Mouse (Mus musculus): ENCODE measurements at regions not wholly inside any gene's neighbourhood (a gene's known extent, or its start where the extent isn't known, plus 50 kb on each side); places are given as distances from the start of the nearest gene placed in this dataset.
A peak's percentile ranks its signal among the peaks of the same experiment; 100 is the strongest.

GRCm38 (mm10) chr3:70097813-70098212, 90.4 kb downstream of the Otol1 start:
- DNase-seq = no peak

GRCm38 (mm10) chr3:70102091-70102490, 94.7 kb downstream of the Otol1 start:
- DNase-seq = no peak

- no peak for DNase-seq
These were observed 95.3 kb downstream of the Otol1 start for GRCm38 (mm10) chr3:70102593-70103213.

GRCm38 (mm10) chr3:70103983-70104827, 96.8 kb downstream of the Otol1 start:
- DNase-seq = peak; percentile 36 to 84

GRCm38 (mm10) chr3:70104828-70105399, 97.5 kb downstream of the Otol1 start:
- peak; percentile 37 to 69 for DNase-seq

- no peak for DNase-seq
These were observed 98.1 kb downstream of the Otol1 start for GRCm38 (mm10) chr3:70105561-70105960.

- no peak for DNase-seq
These were observed 98.7 kb downstream of the Otol1 start for GRCm38 (mm10) chr3:70106141-70106540.

GRCm38 (mm10) chr3:70126212-70126611, 118.8 kb downstream of the Otol1 start:
- DNase-seq = no peak

GRCm38 (mm10) chr3:70130241-70131029, 123.0 kb downstream of the Otol1 start:
- no peak for DNase-seq

- no peak for DNase-seq
These were observed 127.5 kb downstream of the Otol1 start for GRCm38 (mm10) chr3:70134963-70135362.

- DNase-seq = no peak
These were observed 131.1 kb downstream of the Otol1 start for GRCm38 (mm10) chr3:70138488-70138887.

GRCm38 (mm10) chr3:70138926-70139325, 131.5 kb downstream of the Otol1 start:
- no peak for DNase-seq

- DNase-seq = no peak
These were observed 138.3 kb downstream of the Otol1 start for GRCm38 (mm10) chr3:70145728-70146127.

- DNase-seq = no peak
These were observed 143.7 kb downstream of the Otol1 start for GRCm38 (mm10) chr3:70151156-70151555.

- DNase-seq = no peak
These were observed 152.6 kb downstream of the Otol1 start for GRCm38 (mm10) chr3:70160043-70160442.

- no peak for DNase-seq
These were observed 164.3 kb downstream of the Otol1 start for GRCm38 (mm10) chr3:70171667-70172066.

GRCm38 (mm10) chr3:70176391-70176790, 169.0 kb downstream of the Otol1 start:
- no peak for DNase-seq

- DNase-seq = no peak
These were observed 174.2 kb downstream of the Otol1 start for GRCm38 (mm10) chr3:70181611-70182010.

GRCm38 (mm10) chr3:70190741-70191140, 183.3 kb downstream of the Otol1 start:
- no peak for DNase-seq

GRCm38 (mm10) chr3:70196671-70197070, 189.3 kb downstream of the Otol1 start:
- DNase-seq = no peak

GRCm38 (mm10) chr3:70198890-70199289, 191.5 kb downstream of the Otol1 start:
- no peak for DNase-seq

- DNase-seq = no peak
These were observed 194.0 kb downstream of the Otol1 start for GRCm38 (mm10) chr3:70201334-70201943.
